Mouse (Mus musculus): Measurements from ENCODE around the gene Nudt1. TPM values are rescaled to one million over a fixed set of nuclear protein-coding genes. Genes with fewer than 3 reads are reported as not detected.
"Not testable (repeated sequence)": the region's sequence is repeated elsewhere in the genome, so short reads cannot be mapped to it uniquely, and the experiment has no call there.

The Nudt1 gene
- polyA plus RNA-seq, 1 experiment from 2014 or later = 26.5 TPM

DNA sequence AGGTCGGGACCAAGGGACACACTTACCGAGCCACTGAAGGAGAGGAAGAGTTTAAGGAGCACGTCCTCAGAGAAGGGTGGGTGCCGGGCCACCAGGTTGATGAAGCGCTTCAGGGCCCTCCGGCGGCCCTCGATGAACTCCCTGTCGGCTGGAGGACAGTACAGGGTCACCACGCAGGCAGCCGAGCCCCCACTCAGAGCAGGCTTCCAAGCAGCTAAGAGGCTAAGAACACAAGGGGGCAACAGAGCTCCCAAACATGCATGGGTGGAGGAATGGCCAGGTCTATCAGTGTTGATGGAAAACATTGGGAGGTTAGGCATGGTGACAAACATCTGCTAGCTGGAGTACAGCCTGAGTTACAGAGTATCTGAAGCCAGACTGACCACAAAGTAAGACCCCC, 34.5 kb downstream of the Nudt1 start:
- DNase-seq (ENCODE audit: low spot score) (no peak), ATAC-seq (ENCODE audit: low FRiP score) (no peak)
- Histone ChIP-seq H3K27me3 (ENCODE audit: control insufficient read depth, insufficient read depth, low read length) (no peaks in the 10 kb centered on the region), H3K27ac (no peak overlapping the region), H3K4me1 (replicated peaks; ENCODE audit: control insufficient read depth, insufficient read depth, low read length) (no peaks in the 10 kb centered on the region), H3K9me3 (ENCODE audit: control insufficient read depth, low read length) (no peaks in the 10 kb centered on the region), H3K9ac (no peak overlapping the region), H3K36me3 (replicated peaks; ENCODE audit: control insufficient read depth, insufficient read depth) (peaks cover 64% of the 10 kb centered on the region), H3K4me3 (replicated peaks; ENCODE audit: low read length) (no peak overlapping the region), H3K4me2 (replicated peaks) (no peak overlapping the region)
- WGBS = 86% methylated on average over 11 of the region's 11 CpGs

DNA sequence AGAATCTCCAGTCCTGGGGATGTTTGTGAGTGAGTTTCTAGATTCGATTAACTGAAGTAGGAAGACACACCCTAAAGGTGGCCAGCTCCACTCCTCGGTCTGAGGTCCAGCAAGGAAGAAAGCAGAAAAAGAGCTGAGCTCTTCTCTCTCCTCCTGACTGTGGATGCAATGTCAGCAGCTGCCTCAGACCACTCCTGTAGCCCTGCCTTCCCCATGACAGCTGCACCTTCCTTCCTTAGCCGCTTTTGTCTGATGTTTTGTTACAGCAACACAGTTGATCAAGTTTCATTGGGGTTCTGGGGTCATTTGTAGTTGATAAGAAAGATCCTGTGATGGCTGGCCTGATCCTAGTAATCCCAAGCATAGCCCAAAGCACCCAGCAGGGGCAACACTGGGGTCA, 36.0 kb downstream of the Nudt1 start:
- DNase-seq (ENCODE audit: low spot score) = no peak
- WGBS = 91% methylated on average over 3 of the region's 3 CpGs
- no peak overlapping the region for H3K4me3 ChIP-seq (replicated peaks; ENCODE audit: low read length)
- H3K4me2 ChIP-seq (replicated peaks) = no peak overlapping the region
- no peaks in the 10 kb centered on the region for H3K9me3 ChIP-seq (ENCODE audit: control insufficient read depth, low read length)
- ATAC-seq (ENCODE audit: low FRiP score) = no peak
- H3K27ac ChIP-seq = no peak overlapping the region
- no peaks in the 10 kb centered on the region for H3K27me3 ChIP-seq (ENCODE audit: control insufficient read depth, insufficient read depth, low read length)
- peaks cover 52% of the 10 kb centered on the region for H3K36me3 ChIP-seq (replicated peaks; ENCODE audit: control insufficient read depth, insufficient read depth)
- H3K9ac ChIP-seq = no peak overlapping the region
- no peaks in the 10 kb centered on the region for H3K4me1 ChIP-seq (replicated peaks; ENCODE audit: control insufficient read depth, insufficient read depth, low read length)

- WGBS = 78% methylated on average over 14 of the region's 14 CpGs
- no peaks in the 10 kb centered on the region for H3K9me3 ChIP-seq (ENCODE audit: control insufficient read depth, low read length)
These were observed 38.6 kb downstream of the Nudt1 start for GRCm38 (mm10) chr5:140359930-140360674.

DNA sequence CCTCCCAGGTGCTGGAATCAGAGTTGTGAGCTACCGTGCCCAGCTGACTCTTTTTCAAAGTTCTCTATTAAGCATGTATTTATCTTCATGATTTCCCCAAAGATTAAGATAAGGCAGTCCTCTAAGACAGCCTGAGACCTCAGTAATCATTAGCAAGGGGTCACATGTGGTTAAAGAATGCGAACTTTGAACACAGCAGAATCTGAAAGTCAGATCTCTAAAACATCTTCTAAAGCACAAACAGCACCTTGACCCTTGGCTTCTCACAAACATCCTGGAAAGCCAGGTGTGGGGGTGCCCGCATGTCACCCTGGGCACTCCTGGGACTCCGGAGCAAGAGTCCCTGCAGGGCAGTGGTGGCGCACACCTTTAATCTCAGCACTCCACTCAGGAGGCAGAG, 43.0 kb downstream of the Nudt1 start:
- no peaks in the 10 kb centered on the region for H3K9me3 ChIP-seq (ENCODE audit: control insufficient read depth, low read length)
- H3K36me3 ChIP-seq (replicated peaks; ENCODE audit: control insufficient read depth, insufficient read depth) = 0 out of 2 replicates have a peak, but pooled peaks cover 4% of the 10 kb centered on the region
- H3K4me2 ChIP-seq (replicated peaks) = no peak overlapping the region
- DNase-seq (ENCODE audit: low spot score) (no peak), ATAC-seq (ENCODE audit: low FRiP score) (no peak)
- H3K4me1 ChIP-seq (replicated peaks; ENCODE audit: control insufficient read depth, insufficient read depth, low read length) = no peaks in the 10 kb centered on the region
- H3K9ac ChIP-seq = no peak overlapping the region
- no peak overlapping the region for H3K4me3 ChIP-seq (replicated peaks; ENCODE audit: low read length)
- no peak overlapping the region for H3K27ac ChIP-seq
- no peaks in the 10 kb centered on the region for H3K27me3 ChIP-seq (ENCODE audit: control insufficient read depth, insufficient read depth, low read length)
- 96% methylated on average over 5 of the region's 5 CpGs for WGBS

More at GRCm38 (mm10) chr5:140359930-140360674, 38.6 kb downstream of the Nudt1 start:
- Histone ChIP-seq H3K9ac (no peak overlapping the region), H3K4me1 (replicated peaks; ENCODE audit: control insufficient read depth, insufficient read depth, low read length) (no peaks in the 10 kb centered on the region), H3K27ac (no peak overlapping the region), H3K36me3 (replicated peaks; ENCODE audit: control insufficient read depth, insufficient read depth) (peaks cover 29% of the 10 kb centered on the region), H3K27me3 (ENCODE audit: control insufficient read depth, insufficient read depth, low read length) (no peaks in the 10 kb centered on the region), H3K4me2 (replicated peaks) (no peak overlapping the region), H3K4me3 (replicated peaks; ENCODE audit: low read length) (no peak overlapping the region)
- ATAC-seq (ENCODE audit: low FRiP score) (no peak), DNase-seq (ENCODE audit: low spot score) (no peak)

DNA sequence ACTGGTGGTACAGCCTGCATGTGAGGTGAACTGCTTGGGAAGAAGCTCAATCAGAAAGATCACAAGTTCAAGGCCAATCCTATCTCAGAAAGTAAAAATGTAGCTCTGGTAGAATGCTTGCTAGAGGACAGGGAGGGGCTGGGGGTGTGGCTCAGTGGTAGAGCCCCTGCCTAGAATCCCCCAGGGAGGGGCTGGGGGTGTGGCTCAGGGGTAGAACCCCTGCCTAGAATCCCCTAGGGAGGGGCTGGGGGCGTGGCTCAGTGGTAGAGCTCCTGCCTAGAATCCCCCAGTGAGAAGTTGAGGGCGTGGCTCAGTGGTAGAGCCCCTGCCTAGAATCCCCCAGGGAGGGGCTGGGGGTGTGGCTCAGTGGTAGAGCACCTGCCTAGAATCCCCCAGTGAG, 46.7 kb downstream of the Nudt1 start:
- H3K27me3 ChIP-seq (ENCODE audit: control insufficient read depth, insufficient read depth, low read length); H3K9me3 ChIP-seq (ENCODE audit: control insufficient read depth, low read length); H3K36me3 ChIP-seq (replicated peaks; ENCODE audit: control insufficient read depth, insufficient read depth); H3K4me1 ChIP-seq (replicated peaks; ENCODE audit: control insufficient read depth, insufficient read depth, low read length); H3K9ac ChIP-seq; H3K4me2 ChIP-seq (replicated peaks); H3K4me3 ChIP-seq (replicated peaks; ENCODE audit: low read length); ATAC-seq (ENCODE audit: low FRiP score); H3K27ac ChIP-seq; DNase-seq (ENCODE audit: low spot score): not testable (repeated sequence)
- 88% methylated on average over 2 of the region's 2 CpGs for WGBS

DNA sequence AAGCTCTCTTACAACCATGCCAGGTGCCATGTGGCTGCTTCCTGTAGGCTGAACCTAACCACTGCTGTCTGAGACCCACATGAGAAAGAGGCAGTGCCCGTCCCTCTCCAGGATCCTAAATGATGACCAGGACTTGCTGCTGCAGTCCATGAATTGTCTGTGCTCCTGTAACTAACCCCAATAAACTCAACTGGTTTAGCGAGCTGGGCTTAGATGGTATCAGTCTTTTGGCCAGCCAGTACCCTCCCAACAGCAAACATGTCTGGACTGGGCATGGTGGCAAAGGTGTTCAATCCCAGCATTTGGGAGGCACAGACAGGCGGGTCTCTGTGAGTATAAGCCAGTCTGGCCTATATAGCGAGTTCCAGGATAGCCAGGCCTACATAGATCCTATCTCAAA, 47.5 kb downstream of the Nudt1 start:
- no peak for DNase-seq (ENCODE audit: low spot score)
- Histone ChIP-seq H3K27ac (no peak overlapping the region), H3K4me3 (replicated peaks; ENCODE audit: low read length) (no peak overlapping the region), H3K9me3 (ENCODE audit: control insufficient read depth, low read length) (no peaks in the 10 kb centered on the region), H3K4me1 (replicated peaks; ENCODE audit: control insufficient read depth, insufficient read depth, low read length) (no peaks in the 10 kb centered on the region), H3K27me3 (ENCODE audit: control insufficient read depth, insufficient read depth, low read length) (no peaks in the 10 kb centered on the region), H3K4me2 (replicated peaks) (no peak overlapping the region), H3K36me3 (replicated peaks; ENCODE audit: control insufficient read depth, insufficient read depth) (no peaks in the 10 kb centered on the region), H3K9ac (no peak overlapping the region)
- no peak for ATAC-seq (ENCODE audit: low FRiP score)
- WGBS = 97% methylated on average over 4 of the region's 4 CpGs

DNA sequence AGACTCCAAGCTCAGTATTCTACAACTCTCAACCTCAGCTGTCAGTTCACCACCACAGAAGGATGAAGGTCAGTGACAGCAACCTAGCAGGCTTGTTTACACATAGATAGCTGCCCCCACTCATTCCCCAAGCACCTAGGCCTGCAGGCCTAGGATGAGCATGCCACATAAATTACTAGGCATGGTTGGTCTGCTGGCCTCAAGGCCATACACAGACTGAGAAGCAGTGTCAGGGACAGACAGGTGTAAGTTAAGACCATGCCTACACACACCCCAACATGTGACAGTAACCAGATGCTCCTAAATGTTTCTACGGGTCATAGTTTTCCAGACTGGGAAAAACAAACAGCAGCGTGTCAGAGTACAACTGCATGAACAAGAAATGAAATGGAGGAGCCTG, 48.0 kb downstream of the Nudt1 start:
- no peaks in the 10 kb centered on the region for H3K27me3 ChIP-seq (ENCODE audit: control insufficient read depth, insufficient read depth, low read length)
- 85% methylated on average over 2 of the region's 2 CpGs for WGBS
- ATAC-seq (ENCODE audit: low FRiP score) (no peak), DNase-seq (ENCODE audit: low spot score) (no peak)
- no peak overlapping the region for H3K4me2 ChIP-seq (replicated peaks)
- no peak overlapping the region for H3K4me3 ChIP-seq (replicated peaks; ENCODE audit: low read length)
- no peak overlapping the region for H3K9ac ChIP-seq
- no peaks in the 10 kb centered on the region for H3K36me3 ChIP-seq (replicated peaks; ENCODE audit: control insufficient read depth, insufficient read depth)
- no peaks in the 10 kb centered on the region for H3K9me3 ChIP-seq (ENCODE audit: control insufficient read depth, low read length)
- no peaks in the 10 kb centered on the region; the same call in 1 of the 2 replicates for H3K4me1 ChIP-seq (replicated peaks; ENCODE audit: control insufficient read depth, insufficient read depth, low read length)
- no peak overlapping the region for H3K27ac ChIP-seq

DNA sequence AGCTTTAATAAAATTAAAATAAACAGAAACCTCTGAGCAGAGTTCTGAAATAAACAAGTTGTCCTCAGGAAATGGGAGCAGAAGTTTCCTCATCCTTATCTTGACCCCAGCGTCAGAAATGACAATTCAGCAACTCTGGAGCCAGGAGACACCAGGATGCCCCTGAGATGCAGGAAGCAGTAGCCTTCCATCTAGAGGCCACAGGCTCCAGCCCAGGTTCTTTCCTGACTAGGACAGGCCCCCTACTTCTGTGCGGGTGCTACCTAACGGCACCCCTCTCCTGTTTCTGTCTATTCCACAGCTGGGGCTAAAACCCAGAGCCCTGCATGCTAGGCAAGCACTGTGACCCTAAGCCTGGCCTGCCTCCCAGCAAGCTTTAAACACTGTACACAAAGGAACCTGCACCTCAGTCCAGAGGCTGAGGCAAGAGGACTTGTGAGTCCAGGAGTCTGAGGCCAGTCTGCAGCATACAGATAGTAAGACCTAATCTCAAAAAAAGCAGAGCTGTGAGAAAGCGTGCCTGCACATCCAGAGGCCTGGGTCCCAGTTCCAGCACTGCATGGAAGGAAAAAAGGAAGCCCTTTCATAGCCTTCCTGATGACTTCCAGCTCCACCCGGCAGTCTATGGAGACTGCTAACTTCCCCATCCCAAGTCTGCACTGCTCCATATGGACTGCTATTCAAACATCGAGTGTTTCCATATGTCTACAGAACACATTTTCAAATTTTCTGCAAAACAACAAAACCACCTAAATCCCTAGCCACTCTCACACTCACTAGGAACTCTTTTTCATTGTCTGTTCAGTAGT, 49.2 kb downstream of the Nudt1 start:
- Histone ChIP-seq H3K4me3 (replicated peaks; ENCODE audit: low read length) (no peak overlapping the region), H3K9me3 (ENCODE audit: control insufficient read depth, low read length) (no peaks in the 10 kb centered on the region), H3K4me1 (replicated peaks; ENCODE audit: control insufficient read depth, insufficient read depth, low read length) (no peaks in the 10 kb centered on the region; the same call in 1 of the 2 replicates), H3K27me3 (ENCODE audit: control insufficient read depth, insufficient read depth, low read length) (no peaks in the 10 kb centered on the region), H3K9ac (no peak overlapping the region), H3K27ac (no peak overlapping the region), H3K4me2 (replicated peaks) (no peak overlapping the region), H3K36me3 (replicated peaks; ENCODE audit: control insufficient read depth, insufficient read depth) (no peaks in the 10 kb centered on the region)
- ATAC-seq (ENCODE audit: low FRiP score) (no peak), DNase-seq (ENCODE audit: low spot score) (no peak)
- WGBS = 81% methylated on average over 6 of the region's 6 CpGs

GRCm38 (mm10) chr5:140371671-140372070, 50.2 kb downstream of the Nudt1 start:
- WGBS = 94% methylated on average over 3 of the region's 3 CpGs
- H3K4me2 ChIP-seq (replicated peaks) = no peak overlapping the region
- H3K36me3 ChIP-seq (replicated peaks; ENCODE audit: control insufficient read depth, insufficient read depth) = no peaks in the 10 kb centered on the region
- H3K4me1 ChIP-seq (replicated peaks; ENCODE audit: control insufficient read depth, insufficient read depth, low read length) = no peaks in the 10 kb centered on the region; the same call in 1 of the 2 replicates
- no peaks in the 10 kb centered on the region for H3K27me3 ChIP-seq (ENCODE audit: control insufficient read depth, insufficient read depth, low read length)
- ATAC-seq (ENCODE audit: low FRiP score) (no peak), DNase-seq (ENCODE audit: low spot score) (no peak)
- H3K4me3 ChIP-seq (replicated peaks; ENCODE audit: low read length) = no peak overlapping the region
- no peak overlapping the region for H3K9ac ChIP-seq
- H3K27ac ChIP-seq = no peak overlapping the region
- no peaks in the 10 kb centered on the region for H3K9me3 ChIP-seq (ENCODE audit: control insufficient read depth, low read length)

All from hindbrain, embryonic 14.5 days (tissue).